Mouse (Mus musculus): ENCODE data around the gene Rnf150.

The Rnf150 gene

DNA sequence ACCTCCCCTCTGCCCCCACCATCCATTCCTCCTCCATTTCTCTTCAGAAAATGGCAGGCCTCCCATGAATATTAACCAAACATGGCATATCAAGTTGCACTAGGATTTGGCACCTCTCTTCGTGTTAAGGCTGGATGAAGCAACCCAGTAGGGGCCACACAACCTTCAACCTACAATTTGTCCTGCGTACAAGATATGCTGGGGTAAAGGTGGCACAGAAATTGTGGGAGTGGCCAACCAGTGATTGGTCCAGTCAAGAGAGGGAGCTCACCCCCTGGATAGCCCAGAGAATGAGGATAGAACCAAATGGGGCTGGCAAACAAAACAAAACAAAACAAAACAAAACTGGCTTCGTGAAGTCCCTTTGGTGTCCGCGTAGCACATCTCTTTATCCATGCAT is 198.1 kb downstream of the Rnf150 start:
- in situ Hi-C loops (cut with MboI; ENCODE audit: unreplicated experiment in 2 of 2): no loop called here

DNA sequence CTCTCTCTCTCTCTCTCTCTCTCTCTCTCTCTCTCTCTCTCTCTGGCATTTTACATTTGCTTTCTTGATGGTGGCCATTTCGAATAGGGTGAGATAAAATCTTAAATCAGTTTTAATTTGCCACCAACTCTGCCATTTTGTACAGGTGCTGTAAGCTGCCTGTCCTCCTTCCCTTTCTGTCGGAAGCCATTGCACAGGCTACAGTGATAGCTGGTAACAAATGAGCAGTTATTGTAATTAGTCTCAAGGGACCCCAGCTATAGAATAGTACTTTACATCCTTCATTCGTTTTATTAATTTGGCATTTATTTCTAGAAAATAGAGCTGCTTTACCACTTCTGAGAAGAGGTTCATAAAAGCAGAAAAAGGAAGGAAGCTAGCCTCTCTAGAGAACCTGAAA is 198.7 kb downstream of the Rnf150 start:
- in situ Hi-C loops (cut with MboI; ENCODE audit: unreplicated experiment in 2 of 2): no loop called here

DNA sequence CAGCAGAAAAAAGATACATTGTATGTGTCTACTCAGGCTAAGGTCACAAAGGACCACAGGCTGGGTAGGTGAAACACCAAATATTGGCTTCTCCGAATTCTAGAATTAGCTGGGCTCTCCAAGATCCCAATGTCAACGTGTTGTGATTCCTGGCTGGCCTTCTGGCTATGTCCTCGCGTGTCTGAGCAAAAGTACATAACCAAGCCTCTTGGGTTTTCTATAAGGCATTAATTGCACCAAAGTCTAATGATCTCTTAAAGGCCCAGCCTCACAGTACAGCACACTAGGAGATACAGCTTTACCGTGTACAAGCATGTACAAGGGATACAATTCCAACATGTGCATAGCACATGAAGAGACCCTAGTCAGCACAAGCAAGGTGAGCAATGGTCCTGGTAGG is 199.1 kb downstream of the Rnf150 start:
- in situ Hi-C loops (cut with MboI; ENCODE audit: unreplicated experiment in 2 of 2): no loop called here

DNA sequence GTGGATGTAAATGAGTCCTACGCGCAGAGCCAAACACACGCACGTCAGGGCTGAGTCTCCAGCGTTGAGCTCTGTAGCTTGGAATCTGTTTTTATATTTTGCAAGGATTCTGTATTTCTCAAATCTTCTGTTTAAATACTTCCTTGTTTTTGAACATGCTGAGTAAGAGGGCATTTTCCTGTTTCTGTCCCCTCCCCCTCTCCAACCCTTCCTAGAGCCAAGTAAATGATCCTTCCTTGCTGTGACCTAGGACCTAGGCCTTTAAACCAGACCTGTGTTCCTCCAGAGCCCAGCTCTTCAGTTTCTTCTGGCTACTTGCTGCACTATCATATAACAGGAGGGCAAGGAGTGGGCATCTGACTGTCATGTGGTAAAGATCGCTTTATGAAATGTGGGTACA is 200.9 kb downstream of the Rnf150 start:
- in situ Hi-C loops (cut with MboI; ENCODE audit: unreplicated experiment in 2 of 2): no loop called here

DNA sequence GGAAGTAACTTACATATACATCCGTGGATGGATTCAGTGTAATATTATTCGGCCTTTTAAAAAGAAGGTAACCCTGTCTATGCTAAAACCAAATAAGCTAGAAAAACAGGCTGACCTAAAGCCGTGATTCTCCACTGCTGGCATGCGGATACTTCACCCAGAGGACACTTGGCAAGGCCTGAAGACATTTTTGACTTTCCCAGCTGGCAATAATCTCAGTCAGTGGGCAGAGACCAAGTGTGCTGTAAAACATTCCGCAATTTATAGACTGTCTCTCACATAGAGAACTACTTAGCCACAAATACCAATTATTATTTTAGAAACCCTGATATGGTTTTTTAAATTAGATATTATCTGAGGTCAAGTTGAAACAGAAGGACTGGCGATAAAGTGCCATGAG is 202.9 kb downstream of the Rnf150 start:
- in situ Hi-C loops (cut with MboI; ENCODE audit: unreplicated experiment in 2 of 2): no loop called here

DNA sequence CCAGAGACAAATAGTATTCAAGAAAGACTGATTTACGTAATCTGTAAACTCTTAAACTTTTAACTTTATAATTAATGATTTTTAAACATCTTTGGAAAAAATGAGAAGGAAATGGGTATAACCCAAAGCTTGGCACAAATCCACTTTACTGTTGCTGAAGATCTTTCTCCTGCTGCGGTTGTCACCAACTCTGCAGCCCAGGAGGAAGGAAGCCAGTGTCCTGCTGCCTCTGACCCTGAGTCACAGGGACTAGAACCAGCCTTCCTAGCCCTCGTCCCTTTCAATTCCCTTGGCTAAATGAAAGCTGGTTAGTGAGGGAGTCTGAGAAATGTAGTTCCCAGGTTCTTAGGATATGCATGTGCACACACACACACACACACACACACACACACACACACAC is 203.7 kb downstream of the Rnf150 start:
- in situ Hi-C loops (cut with MboI; ENCODE audit: unreplicated experiment in 2 of 2): no loop called here

DNA sequence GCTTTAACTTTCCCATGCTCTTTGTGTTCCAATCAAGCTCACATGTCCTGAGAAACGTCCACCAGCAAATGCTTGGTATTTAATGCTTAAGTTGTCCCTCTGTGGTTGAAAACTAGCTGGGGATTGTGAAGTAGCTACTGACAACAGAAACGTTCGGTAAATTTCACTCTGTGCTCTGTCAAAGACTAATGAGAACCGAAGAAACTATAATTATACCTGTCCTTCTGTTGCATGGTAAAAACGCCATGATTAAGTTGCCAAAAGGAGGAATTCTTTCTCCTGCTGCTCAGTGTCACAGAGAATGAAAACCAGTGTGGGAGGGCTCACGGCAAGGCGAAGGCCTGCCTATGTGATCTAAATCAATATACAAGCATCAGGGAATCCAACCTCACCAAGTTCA is 204.8 kb downstream of the Rnf150 start:
- in situ Hi-C loops (cut with MboI; ENCODE audit: unreplicated experiment in 2 of 2): no loop called here

DNA sequence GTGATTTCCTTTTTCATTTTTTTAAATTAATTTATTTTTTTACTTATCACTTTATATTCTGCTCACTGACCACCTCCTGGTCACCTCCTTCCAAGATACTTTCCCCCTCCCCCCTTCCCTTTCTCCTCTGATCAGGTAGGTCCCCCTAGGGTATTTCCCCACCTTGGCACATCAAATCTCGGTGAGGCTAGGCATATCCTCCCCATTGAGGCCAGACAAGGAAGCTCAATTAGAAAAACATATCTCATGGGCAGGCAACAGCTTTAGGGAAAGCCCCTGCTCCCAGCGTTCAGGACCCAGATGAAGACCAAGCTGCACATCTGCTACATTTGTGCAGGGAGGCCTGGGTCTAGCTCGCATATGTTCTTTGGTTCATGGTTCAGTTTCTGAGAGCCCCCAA is 211.1 kb downstream of the Rnf150 start:
- in situ Hi-C loops (cut with MboI; ENCODE audit: unreplicated experiment in 2 of 2): no loop called here

DNA sequence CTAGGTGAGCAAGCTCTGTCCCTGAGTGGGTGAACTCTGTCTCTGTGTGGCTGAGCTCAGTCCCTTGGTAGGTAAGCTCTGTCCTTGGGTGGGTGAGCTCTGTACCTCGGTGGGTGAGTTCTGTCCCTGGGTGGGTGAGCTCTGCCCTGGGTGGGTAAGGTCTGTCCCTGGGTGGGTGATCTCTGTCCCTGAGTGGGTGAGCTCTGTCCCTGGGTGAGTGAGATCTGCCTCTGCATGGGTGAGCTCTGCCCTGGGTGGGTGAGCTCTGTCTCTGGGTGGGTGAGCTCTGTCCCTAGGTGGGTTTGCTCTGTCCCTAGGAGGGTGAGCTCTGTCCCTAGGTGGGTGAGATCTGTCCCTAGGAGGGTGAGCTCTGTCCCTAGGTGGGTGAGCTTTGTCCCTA is 213.5 kb downstream of the Rnf150 start:
- in situ Hi-C loops (cut with MboI; ENCODE audit: unreplicated experiment in 2 of 2): loop anchor here in 1 of 2 experiments (25.0 kb wide), 1 partner anchor 1739 kb away; the partner anchor contains the start of gene Inpp4b

DNA sequence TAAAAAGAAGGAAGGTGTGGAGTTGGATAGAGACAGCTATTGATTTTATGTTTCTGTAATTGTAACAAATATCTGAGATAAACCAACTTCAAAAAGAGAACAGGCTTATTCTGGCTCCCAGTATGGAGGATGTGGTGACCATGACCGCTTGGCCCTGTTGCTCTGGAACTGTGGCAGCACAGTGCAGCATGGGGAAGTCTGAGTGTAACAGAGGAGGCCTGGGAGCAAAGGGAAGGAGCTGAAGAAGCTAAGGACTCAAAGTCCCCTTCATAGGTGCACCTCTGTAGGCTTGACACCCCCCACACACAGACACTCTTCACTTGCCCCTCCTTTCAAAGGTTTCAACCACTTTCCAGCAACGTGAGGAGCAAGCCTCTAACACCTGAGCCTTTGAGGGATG is 214.2 kb downstream of the Rnf150 start:
- in situ Hi-C loops (cut with MboI; ENCODE audit: unreplicated experiment in 2 of 2): loop anchor here in 1 of 2 experiments (25.0 kb wide), 1 partner anchor 1740 kb away; the partner anchor contains the start of gene Inpp4b

DNA sequence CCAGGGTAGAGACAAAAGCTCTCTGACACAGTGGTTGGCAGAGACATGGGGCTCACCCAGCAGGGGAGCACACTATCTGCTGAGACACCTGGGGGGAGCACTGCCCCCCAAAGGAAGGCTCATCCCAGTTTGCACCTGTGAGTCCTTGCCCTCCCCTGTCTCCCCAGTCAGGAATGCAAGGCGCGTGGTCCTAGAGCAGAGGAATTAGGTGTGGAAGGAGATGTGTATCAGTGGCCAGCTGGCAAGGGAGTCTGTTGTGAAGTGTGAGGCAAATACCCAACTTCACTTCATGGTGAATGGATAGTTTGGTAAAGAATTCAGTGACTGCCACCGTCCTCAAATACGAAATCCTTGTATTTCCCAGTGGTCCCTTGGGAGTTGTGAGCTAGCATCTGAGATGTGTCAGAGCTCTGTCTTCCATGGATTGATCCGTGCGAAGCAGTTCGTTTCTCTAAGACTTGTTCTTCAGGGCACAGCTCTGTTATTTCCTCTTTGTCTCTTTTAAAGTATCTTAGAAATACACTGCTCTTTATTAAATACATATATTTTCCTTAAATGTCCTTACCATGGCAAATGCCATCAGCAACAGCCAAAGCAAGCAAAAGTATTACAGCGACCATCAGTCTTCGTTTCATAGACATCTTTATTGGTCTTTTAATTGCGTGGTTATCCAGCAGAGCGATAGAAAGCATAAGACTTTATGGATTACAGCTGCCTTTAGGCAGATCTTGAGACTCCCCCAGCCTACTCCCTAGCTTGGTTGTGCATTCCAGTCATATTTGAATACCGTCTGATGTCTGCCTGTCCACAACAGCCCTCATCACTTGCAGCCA is 215.8 kb downstream of the Rnf150 start:
- in situ Hi-C loops (cut with MboI; ENCODE audit: unreplicated experiment in 2 of 2): loop anchor here in 1 of 2 experiments (25.0 kb wide), 1 partner anchor 1742 kb away; the partner anchor contains the start of gene Inpp4b

DNA sequence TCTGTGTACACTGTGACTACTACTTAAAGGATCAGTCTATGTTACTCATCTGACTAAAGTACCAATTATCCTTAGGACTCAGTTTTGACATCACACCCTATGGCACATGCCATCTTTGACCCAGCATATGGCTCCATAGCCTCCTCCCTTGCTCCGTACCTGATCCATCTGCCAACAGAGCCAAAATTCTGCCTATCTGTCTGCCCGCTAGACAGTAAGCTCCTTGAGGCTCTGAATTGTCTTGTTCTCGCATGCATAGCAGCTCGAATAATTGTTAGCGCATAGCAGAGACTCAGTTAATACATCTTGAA is 216.3 kb downstream of the Rnf150 start:
- in situ Hi-C loops (cut with MboI; ENCODE audit: unreplicated experiment in 2 of 2): loop anchor here in 1 of 2 experiments (25.0 kb wide), 1 partner anchor 1742 kb away; the partner anchor contains the start of gene Inpp4b

DNA sequence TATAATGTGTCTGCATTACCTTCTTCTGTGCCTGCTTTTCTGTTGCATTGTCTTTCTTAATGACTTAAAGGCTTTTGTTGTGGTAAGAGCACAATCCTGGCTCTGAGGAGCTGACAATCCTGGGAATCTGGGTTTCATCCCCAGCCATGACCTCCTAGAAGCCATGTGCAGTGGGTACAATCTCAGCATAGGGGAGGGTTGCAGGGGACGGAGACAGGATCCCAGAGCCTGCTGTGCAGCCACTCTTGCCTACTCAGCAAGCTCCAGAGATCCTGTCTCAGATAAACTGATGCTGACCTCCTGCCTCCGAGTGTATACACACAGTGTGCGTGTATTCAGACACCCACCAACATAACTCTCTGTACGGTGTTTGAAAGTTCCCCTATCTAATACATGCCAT is 218.1 kb downstream of the Rnf150 start:
- in situ Hi-C loops (cut with MboI; ENCODE audit: unreplicated experiment in 2 of 2): loop anchor here (10.0 to 25.0 kb wide), 2 partner anchors 1736 to 1744 kb away; partner anchors contain the start of gene Inpp4b (in 2 of the 2)

DNA sequence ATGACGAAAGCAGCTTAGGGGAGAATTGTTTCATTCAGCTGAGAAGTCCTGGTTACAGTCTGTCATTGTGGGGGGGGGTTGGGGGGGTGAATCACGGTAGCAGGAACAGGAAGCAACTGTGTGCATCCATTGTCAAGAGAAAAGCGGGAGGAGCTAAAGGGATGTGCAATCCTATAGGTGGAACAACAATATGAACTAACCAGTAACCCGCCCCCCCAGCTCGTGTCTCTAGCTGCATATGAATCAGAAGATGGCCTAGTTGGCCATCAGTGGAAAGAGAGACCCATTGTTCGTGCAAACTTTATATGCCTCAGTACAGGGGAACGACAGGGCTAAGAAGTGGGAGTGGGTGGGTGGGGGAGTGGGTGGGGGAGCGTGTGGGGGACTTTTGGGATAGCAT is 218.7 kb downstream of the Rnf150 start:
- in situ Hi-C loops (cut with MboI; ENCODE audit: unreplicated experiment in 2 of 2): loop anchor here (10.0 to 25.0 kb wide), 2 partner anchors 1737 to 1745 kb away; partner anchors contain the start of gene Inpp4b (in 2 of the 2)

DNA sequence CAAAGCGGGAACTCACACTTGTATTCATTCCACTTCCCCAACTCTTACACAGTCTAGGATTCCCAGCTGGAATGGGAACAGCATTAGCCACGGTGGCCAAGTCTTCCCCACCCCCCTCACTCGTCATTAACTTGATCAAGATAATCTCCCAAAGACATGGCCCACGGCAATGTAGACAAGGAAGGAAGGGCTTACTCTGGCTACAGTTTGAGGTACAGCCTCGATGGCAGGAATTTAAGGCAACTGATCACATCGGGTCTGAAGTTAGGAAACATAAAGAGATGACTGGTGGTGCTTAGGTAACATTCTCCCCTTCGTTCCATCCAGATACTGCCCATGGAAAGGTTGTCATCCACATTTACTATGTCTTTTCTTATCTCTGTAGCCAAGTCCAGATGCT is 219.1 kb downstream of the Rnf150 start:
- in situ Hi-C loops (cut with MboI; ENCODE audit: unreplicated experiment in 2 of 2): loop anchor here (10.0 to 25.0 kb wide), 2 partner anchors 1737 to 1745 kb away; partner anchors contain the start of gene Inpp4b (in 2 of the 2)

DNA sequence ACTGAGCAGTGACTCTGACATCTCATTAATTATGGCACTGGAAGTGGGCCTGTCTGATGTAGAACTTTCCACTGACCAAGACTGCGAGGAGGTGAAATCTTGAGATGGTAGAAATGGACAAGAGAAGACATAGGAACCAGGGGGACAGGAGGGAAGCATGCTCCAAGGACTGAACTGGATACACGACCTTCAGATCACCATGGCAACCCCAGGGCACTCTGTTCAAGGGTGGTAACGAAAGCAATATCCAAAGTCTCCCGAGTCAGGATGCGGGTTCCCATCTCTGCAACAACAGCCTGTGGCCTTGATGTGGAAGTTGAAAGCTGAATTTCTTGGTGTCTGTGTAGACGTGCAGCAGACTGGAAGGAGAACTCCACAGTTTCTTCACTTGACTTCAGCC is 220.3 kb downstream of the Rnf150 start:
- in situ Hi-C loops (cut with MboI; ENCODE audit: unreplicated experiment in 2 of 2): loop anchor here (10.0 to 25.0 kb wide), 2 partner anchors 1739 to 1746 kb away; partner anchors contain the start of gene Inpp4b (in 2 of the 2)

DNA sequence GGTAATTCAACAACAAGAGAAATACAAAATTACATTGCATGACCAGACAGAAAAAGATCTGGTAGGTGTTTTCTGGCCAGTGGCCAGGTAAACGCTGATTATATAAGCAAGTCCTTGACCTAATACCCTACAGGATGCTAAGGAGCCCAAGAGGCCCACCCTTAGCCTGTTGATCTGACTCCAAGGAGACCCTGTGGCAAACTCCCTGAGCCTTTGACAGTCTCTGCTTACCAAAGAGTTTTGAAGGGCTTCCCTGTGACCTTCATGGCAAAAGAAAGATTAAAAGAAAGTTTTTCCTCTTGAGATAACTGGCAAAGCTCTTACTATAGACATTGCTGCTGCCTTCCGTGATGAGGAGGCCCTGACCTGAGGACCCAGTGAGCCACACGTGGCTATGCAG is 222.4 kb downstream of the Rnf150 start:
- in situ Hi-C loops (cut with MboI; ENCODE audit: unreplicated experiment in 2 of 2): loop anchor here (5.0 to 25.0 kb wide), 5 partner anchors 223 to 1748 kb away; partner anchors contain the start of genes Inpp4b (in 2 of the 2) and Rnf150 (in 2 of the 2)

DNA sequence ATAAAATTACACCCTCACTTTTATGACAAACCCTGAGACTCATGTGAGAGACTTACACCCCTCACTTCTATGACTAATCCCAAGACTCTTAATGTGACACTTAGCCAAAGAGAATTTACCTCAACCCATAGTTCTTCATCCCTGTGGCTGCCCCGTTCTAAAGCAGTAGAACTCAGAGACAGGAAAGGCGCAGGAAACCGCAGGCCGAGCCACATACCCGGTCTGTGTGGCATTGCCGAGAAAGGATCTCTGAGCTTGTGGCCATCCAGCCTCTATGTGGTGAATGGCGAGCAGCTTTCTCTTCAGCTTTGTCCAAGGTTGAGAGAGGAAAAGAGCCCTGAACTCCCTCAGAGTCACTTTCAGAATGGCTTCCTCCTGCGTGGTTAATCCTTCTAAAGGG is 223.5 kb downstream of the Rnf150 start:
- in situ Hi-C loops (cut with MboI; ENCODE audit: unreplicated experiment in 2 of 2): loop anchor here (5.0 to 25.0 kb wide), 5 partner anchors 224 to 1749 kb away; partner anchors contain the start of genes Inpp4b (in 2 of the 2) and Rnf150 (in 2 of the 2)

DNA sequence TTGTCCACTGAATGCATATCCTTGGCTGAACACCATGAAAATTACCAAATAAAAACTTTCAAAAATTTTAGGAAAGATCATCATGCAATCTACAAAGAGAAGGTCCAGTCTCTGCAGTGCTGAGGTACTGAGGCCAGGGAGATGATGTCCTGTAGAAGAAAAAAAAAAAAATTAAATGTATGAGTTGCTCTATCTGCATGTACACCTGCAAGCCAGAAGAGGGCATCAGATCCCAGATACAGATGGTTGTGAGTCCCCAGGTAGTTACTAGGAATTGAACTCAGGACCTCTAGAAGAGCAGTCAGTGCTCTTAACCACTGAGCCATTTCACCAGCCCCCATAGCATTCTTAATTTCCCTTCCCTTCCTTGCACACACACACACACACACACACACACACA is 224.4 kb downstream of the Rnf150 start:
- in situ Hi-C loops (cut with MboI; ENCODE audit: unreplicated experiment in 2 of 2): loop anchor here (5.0 to 25.0 kb wide), 5 partner anchors 225 to 1750 kb away; partner anchors contain the start of genes Inpp4b (in 2 of the 2) and Rnf150 (in 2 of the 2)

DNA sequence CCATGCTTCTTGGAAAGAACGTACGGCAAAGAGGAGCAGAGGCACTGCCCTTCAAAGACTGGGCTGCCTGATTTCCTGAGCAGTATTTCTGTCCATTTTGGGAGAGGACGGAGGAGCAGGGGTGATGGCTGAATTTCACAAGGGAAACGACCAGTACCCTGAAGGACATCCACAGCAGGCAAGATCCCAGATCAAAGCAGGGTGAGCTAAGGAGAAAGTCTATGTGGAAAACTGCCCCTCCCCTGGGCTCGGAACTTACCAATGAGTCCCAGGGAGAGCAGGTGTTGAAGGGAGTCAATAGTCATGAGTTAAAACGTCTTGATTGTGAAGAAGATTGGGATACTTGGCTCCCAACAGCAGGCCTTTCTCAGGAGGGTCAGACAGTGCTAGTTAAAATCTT is 225.0 kb downstream of the Rnf150 start:
- in situ Hi-C loops (cut with MboI; ENCODE audit: unreplicated experiment in 2 of 2): loop anchor here (5.0 to 25.0 kb wide), 5 partner anchors 226 to 1751 kb away; partner anchors contain the start of genes Inpp4b (in 2 of the 2) and Rnf150 (in 2 of the 2)

DNA sequence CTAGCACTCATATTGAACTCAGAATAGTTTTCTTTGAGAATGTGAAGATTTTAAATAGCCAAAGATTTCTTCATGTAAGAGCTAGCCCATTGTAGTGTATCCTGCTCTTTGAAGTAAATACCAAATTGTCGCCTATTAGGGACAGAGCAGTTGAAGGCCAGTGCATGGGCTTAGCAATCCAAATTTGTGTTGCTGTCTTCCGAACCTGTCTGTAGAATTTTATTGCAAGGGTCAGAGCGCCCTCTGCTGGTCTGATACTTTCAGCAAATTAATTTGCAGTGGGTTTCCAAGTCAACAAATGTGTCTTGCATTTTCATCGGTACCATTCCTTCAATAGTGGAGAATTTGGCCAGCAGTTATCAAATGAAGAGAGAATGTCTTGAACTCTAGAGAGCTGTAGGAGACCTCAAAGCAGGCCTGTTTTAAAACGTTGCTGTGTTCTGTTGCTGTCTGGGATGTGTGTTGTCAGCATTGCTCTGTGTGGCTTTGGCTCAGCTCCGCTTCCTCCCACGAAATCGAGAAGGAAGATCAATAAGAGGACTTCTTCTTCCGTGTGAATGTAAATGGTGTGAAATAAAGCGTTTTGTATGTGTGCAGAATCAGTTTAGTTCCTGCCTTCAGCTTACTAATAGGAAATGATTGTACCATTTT is 226.3 kb downstream of the Rnf150 start:
- in situ Hi-C loops (cut with MboI; ENCODE audit: unreplicated experiment in 2 of 2): loop anchor here (5.0 to 25.0 kb wide), 5 partner anchors 227 to 1752 kb away; partner anchors contain the start of genes Inpp4b (in 2 of the 2) and Rnf150 (in 2 of the 2)
